Mouse (Mus musculus): ENCODE results near the gene Trappc6b. TPM values are rescaled to one million over a fixed set of nuclear protein-coding genes. Genes with fewer than 3 reads are reported as not detected.

The Trappc6b gene
- polyA plus RNA-seq (2012; rRNA removed) = 57.6 and 63.3 TPM in 2 replicates

DNA sequence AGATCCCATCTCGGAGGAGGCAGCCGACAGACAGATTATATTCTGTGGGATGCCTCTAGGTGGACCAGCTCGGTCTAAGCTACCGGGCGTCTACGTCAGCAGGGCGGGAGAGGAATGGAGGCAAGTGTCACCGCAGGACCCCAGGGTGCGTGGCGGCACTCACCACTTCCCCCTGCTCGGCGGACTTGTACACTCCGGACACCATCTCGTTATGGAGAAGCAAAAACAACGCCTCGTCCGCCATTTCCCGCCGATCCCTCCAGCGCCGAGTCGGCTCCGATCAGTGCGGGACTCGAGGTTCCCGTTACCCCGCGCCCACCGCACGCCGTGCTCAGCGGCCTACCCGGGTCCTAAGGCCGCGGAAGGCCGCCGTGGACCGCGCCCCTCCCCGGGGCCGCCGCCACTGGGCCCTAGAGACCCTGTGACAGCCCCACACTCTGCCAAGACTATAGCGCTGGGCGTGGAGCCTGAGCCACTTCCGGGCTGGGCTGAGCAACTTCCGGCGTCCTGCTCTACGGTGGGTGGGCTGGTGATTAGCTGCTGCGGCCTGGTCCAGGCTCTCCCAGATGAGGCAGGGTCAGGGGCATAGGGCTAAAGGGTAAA is at the start of gene Trappc6b:
Trappc6b (minus strand) TSS at position 480 of the 603 bp plus-strand sequence.
- H3K27me3 ChIP-seq (ENCODE audit: control insufficient read depth, insufficient read depth, low read length) = no peaks in the 10 kb centered on the region
- no peaks in the 10 kb centered on the region for H3K36me3 ChIP-seq (ENCODE audit: control insufficient read depth, insufficient read depth, low read length)
- TF ChIP-seq CTCF (IDR thresholded peaks at IDR 0.05; ENCODE audit: borderline replicate concordance, control insufficient read depth, extremely low read depth, insufficient read depth, low read length, poor library complexity) (0 out of 2 replicates have a peak, but pooled peaks have one; percentile 5), POLR2A (IDR thresholded peaks at IDR 0.05; ENCODE audit: control insufficient read depth, extremely low read depth, insufficient read depth, low read length, poor library complexity) (peak; percentile 80)
- H3K27ac ChIP-seq (ENCODE audit: control insufficient read depth, insufficient read depth, low read length) = peak within 1 kb of the TSS; percentile 39
- H3K4me1 ChIP-seq (replicated peaks; ENCODE audit: control insufficient read depth, insufficient read depth, low read length) = peaks cover 9% of the 10 kb centered on the region
- peak within 1 kb of the TSS; percentile 87 for H3K4me3 ChIP-seq (ENCODE audit: control insufficient read depth, insufficient read depth, low read length)
- WGBS = under 1% methylated on average over 49 of the region's 49 CpGs
- DNase-seq = peak; percentile 68

DNA sequence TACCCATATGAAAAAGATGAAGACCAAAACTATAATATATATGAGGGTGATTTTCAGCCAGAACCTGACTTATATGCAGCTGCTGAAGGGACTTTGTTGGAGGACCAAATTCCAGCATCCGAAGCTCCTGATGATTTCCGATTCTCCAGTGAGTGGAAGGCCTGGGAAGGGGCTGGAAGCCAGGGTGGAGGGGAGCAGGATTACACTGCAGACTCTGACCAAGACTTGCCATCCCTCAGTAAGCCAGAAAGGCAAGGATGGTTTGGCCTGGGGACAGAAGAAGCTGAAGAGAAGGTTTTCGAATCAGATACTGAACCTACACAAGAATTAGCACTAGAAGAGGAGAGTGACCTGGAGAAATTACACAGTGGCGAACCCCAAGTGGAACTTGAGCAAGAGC is 46.7 kb upstream of the Trappc6b start:
- WGBS = 91% methylated on average over 4 of the region's 4 CpGs
- Histone ChIP-seq H3K27ac (ENCODE audit: control insufficient read depth, insufficient read depth, low read length) (no peak overlapping the region), H3K27me3 (ENCODE audit: control insufficient read depth, insufficient read depth, low read length) (no peaks in the 10 kb centered on the region), H3K4me3 (ENCODE audit: control insufficient read depth, insufficient read depth, low read length) (no peak overlapping the region), H3K4me1 (replicated peaks; ENCODE audit: control insufficient read depth, insufficient read depth, low read length) (no peaks in the 10 kb centered on the region), H3K36me3 (ENCODE audit: control insufficient read depth, insufficient read depth, low read length) (no peaks in the 10 kb centered on the region)
- no peak for DNase-seq
- TF ChIP-seq CTCF (IDR thresholded peaks at IDR 0.05; ENCODE audit: borderline replicate concordance, control insufficient read depth, extremely low read depth, insufficient read depth, low read length, poor library complexity) (no peak), POLR2A (IDR thresholded peaks at IDR 0.05; ENCODE audit: control insufficient read depth, extremely low read depth, insufficient read depth, low read length, poor library complexity) (no peak)

DNA sequence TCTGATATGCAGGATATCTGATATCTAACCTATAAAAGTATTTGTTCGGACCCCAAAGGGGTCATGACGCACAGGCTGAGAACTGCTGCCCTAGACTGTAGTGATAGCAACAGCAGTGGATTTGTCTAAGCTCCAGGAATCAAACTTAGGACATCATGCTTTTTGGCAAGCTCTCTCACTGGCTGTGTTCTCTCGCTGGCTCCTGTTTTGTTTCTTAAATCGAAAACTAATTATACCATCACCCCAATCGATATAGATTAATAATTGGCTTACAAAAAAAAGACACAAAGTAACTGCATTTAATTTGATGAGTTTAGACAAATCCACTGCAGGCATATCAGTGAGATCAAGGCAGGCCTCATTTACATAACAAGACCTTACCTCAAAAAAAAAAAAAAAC is 45.2 kb upstream of the Trappc6b start:
- Histone ChIP-seq H3K4me1 (replicated peaks; ENCODE audit: control insufficient read depth, insufficient read depth, low read length) (no peaks in the 10 kb centered on the region), H3K27me3 (ENCODE audit: control insufficient read depth, insufficient read depth, low read length) (no peaks in the 10 kb centered on the region), H3K36me3 (ENCODE audit: control insufficient read depth, insufficient read depth, low read length) (no peaks in the 10 kb centered on the region), H3K4me3 (ENCODE audit: control insufficient read depth, insufficient read depth, low read length) (no peak overlapping the region), H3K27ac (ENCODE audit: control insufficient read depth, insufficient read depth, low read length) (no peak overlapping the region)
- no peak for DNase-seq
- WGBS = 91% methylated on average over 5 of the region's 5 CpGs
- TF ChIP-seq CTCF (IDR thresholded peaks at IDR 0.05; ENCODE audit: borderline replicate concordance, control insufficient read depth, extremely low read depth, insufficient read depth, low read length, poor library complexity) (no peak), POLR2A (IDR thresholded peaks at IDR 0.05; ENCODE audit: control insufficient read depth, extremely low read depth, insufficient read depth, low read length, poor library complexity) (no peak)

DNA sequence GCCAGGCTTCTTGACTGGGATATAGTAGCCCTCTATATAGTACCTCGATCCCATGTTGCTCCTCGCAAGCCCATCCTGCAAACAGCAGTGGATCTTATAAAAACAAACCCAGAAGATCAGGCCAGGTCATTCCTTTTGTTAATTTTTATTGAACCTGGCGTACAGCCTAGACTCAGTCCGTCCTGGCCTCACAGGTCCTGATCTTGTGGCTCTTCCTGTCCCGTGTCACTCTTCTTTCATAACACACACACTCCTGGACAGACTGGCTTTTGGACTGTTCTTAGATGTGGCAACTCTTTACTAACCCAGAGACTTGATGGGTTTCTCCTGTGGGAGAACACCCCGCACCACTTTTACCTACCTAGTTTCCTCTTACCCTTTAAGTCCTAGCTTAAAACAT is 44.6 kb upstream of the Trappc6b start:
- TF ChIP-seq CTCF (IDR thresholded peaks at IDR 0.05; ENCODE audit: borderline replicate concordance, control insufficient read depth, extremely low read depth, insufficient read depth, low read length, poor library complexity) = no peak
- no peak for TF ChIP-seq POLR2A (IDR thresholded peaks at IDR 0.05; ENCODE audit: control insufficient read depth, extremely low read depth, insufficient read depth, low read length, poor library complexity)
- DNase-seq = no peak
- Histone ChIP-seq H3K36me3 (ENCODE audit: control insufficient read depth, insufficient read depth, low read length) (no peaks in the 10 kb centered on the region), H3K4me1 (replicated peaks; ENCODE audit: control insufficient read depth, insufficient read depth, low read length) (no peaks in the 10 kb centered on the region), H3K27ac (ENCODE audit: control insufficient read depth, insufficient read depth, low read length) (no peak overlapping the region), H3K4me3 (ENCODE audit: control insufficient read depth, insufficient read depth, low read length) (no peak overlapping the region), H3K27me3 (ENCODE audit: control insufficient read depth, insufficient read depth, low read length) (no peaks in the 10 kb centered on the region)
- WGBS = 90% methylated on average over 6 of the region's 6 CpGs

- WGBS = 94% methylated on average over 5 of the region's 5 CpGs
- H3K36me3 ChIP-seq (ENCODE audit: control insufficient read depth, insufficient read depth, low read length) = no peaks in the 10 kb centered on the region
- TF ChIP-seq CTCF (IDR thresholded peaks at IDR 0.05; ENCODE audit: borderline replicate concordance, control insufficient read depth, extremely low read depth, insufficient read depth, low read length, poor library complexity) = no peak
- TF ChIP-seq POLR2A (IDR thresholded peaks at IDR 0.05; ENCODE audit: control insufficient read depth, extremely low read depth, insufficient read depth, low read length, poor library complexity) = no peak
- H3K27me3 ChIP-seq (ENCODE audit: control insufficient read depth, insufficient read depth, low read length) = no peaks in the 10 kb centered on the region
- no peak overlapping the region for H3K27ac ChIP-seq (ENCODE audit: control insufficient read depth, insufficient read depth, low read length)
- DNase-seq = no peak
- H3K4me3 ChIP-seq (ENCODE audit: control insufficient read depth, insufficient read depth, low read length) = no peak overlapping the region
- no peaks in the 10 kb centered on the region for H3K4me1 ChIP-seq (replicated peaks; ENCODE audit: control insufficient read depth, insufficient read depth, low read length)
Measured at GRCm38 (mm10) chr12:59104771-59105170, 43.5 kb upstream of the Trappc6b start.

GRCm38 (mm10) chr12:59095104-59096025 is 34.1 kb upstream of the Trappc6b start, which contains the start of gene Mia2:
Gene Mia2, plus strand, starts transcription at chr12:59095799.
- Histone ChIP-seq H3K4me3 (ENCODE audit: control insufficient read depth, insufficient read depth, low read length) (no peak within 1 kb of the TSS), H3K27me3 (ENCODE audit: control insufficient read depth, insufficient read depth, low read length) (no peaks in the 10 kb centered on the region), H3K4me1 (replicated peaks; ENCODE audit: control insufficient read depth, insufficient read depth, low read length) (no peaks in the 10 kb centered on the region), H3K27ac (ENCODE audit: control insufficient read depth, insufficient read depth, low read length) (no peak within 1 kb of the TSS), H3K36me3 (ENCODE audit: control insufficient read depth, insufficient read depth, low read length) (no peaks in the 10 kb centered on the region)
- TF ChIP-seq POLR2A (IDR thresholded peaks at IDR 0.05; ENCODE audit: control insufficient read depth, extremely low read depth, insufficient read depth, low read length, poor library complexity) (no peak), CTCF (IDR thresholded peaks at IDR 0.05; ENCODE audit: borderline replicate concordance, control insufficient read depth, extremely low read depth, insufficient read depth, low read length, poor library complexity) (no peak)
- DNase-seq = no peak
- 96% methylated on average over 19 of the region's 19 CpGs for WGBS

All from thymus, adult 2 months (tissue).